Mouse (Mus musculus): Measurements from ENCODE around the gene Fbln2.

- no peak for TF ChIP-seq CTCF (IDR thresholded peaks at IDR 0.05)
- TF ChIP-seq EP300 (IDR thresholded peaks at IDR 0.05; ENCODE audit: insufficient read depth, low read depth, low read length): no peak
- TF ChIP-seq POLR2A (IDR thresholded peaks at IDR 0.05; ENCODE audit: insufficient read depth, low read depth, low read length): no peak
Measured at GRCm38 (mm10) chr6:91171396-91171895, 40.8 kb upstream of the Fbln2 start.

Measured in heart, adult 2 months (tissue).